Mouse (Mus musculus): ENCODE results near the gene Phrf1. TPM values are rescaled to one million over a fixed set of nuclear protein-coding genes. Genes with fewer than 3 reads are reported as not detected.

The Phrf1 gene
- polyA plus RNA-seq, 2 experiments from 2014 or later, result 45.3 to 54.8 TPM

DNA sequence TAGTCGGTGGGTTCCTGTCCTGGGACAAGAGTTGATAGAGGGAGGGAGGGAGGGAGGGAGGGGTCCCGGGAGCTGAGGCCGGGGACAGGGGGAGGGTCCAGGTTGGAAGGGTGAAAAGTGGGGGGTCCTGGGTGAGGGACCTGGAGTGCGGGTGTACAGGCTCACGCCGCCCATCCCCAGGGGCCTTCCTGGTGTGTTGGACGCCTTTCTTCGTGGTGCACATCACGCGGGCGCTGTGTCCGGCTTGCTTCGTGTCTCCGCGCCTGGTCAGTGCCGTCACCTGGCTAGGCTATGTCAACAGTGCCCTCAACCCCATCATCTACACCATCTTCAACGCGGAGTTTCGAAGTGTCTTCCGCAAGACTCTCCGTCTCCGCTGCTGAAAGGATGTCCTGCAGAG is 65.9 kb downstream of the Phrf1 start:
- ATAC-seq, result no peak

DNA sequence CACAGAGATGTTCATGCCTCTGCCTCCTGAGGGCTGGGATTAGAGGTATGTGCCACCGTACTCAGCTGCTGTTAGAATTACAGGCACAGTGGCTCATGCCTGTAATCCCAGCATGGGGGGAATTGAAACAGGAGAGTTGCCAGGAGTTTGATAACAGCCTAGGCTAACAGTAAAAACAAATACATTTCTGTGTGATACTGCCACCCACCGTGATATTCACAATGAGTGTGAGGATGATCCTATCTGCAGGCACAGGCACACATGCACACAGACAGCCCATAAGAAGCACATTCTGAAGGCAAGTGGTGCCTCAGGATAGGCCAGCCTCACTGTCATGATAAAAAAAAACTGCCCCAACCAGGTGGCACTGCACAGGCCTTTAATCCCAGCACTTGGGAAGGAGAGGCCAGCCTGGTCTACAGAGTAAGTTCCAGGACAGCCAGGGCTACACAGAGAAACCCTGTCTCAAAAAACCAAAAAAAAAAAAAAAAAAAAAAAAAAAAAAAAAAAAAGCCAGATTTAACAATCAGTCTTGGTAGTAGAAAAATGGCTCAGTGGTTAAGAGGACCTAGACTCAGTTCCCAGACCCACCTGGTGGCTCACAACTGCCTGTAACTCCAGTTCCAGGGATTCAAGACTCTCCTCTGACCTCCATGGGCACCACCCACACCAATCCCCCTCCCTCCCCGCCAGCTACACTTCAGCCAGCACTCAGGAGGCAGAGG is 69.5 kb downstream of the Phrf1 start:
- no peak for ATAC-seq

DNA sequence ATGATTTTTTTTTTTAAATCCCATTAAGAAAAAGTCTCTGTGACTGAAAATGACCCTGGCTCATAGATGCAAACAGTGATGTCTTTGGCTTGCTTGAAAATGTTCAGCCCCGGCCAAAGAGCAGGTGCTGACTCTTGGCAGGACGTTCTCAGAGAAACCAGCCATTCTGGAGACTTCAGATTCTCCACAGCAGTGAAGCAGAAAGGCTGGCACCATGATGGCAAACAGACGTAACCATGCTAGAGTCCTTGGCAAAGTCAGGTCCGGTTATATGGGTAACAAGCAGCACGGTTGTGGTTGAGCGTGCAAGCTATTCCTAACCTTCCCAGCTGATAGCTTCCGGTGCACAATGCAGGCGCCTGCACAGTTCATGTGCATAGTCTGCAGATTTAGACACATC is 70.6 kb downstream of the Phrf1 start:
- no peak for ATAC-seq

DNA sequence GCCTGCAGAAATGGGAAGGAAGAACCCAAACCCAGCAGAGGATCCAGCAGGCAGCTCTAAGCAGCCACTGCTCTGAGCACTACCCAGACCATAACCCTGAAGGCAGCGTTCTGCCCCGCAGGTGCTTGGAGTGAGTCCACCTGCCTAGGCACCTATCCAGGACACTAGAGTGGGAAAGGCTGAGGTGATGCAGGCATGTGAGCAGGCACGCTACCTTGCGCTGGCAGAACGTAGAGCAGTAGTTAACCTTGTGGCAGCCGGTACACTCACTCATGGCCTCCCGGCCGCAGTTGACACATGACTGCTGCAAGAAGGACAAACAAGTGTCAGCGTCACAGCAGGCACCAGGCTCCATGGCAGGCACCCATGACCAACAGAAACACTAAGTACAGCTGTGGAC is 72.8 kb downstream of the Phrf1 start:
- ATAC-seq, result no peak

DNA sequence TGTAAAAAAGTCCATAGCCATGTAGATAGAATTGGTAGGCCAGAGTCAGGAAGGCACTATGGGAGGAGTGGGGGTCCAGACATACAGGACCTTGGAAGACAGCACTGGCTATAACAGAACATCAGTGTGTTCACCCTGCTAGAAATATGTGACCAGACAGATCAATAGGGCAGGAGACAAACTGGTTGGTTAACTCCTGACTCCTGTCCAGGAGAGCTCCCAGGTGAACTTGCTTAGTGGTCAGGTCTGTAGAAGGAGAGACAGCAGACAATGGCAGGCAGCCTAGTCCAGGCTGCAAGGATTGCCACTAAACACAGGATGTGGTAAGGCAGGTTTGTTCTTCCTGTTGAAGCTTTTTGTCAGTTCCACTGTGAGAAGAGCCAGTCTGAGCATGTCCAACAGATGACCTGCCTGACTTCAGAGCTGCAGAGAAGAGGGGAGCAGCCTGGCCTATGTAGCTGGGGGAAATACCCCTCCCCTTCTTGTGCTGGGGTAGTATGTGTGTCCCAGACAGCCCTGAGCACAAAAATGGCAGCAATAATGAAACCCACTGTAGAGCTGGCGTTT is 74.2 kb downstream of the Phrf1 start:
- peak; percentile 93 for ATAC-seq

DNA sequence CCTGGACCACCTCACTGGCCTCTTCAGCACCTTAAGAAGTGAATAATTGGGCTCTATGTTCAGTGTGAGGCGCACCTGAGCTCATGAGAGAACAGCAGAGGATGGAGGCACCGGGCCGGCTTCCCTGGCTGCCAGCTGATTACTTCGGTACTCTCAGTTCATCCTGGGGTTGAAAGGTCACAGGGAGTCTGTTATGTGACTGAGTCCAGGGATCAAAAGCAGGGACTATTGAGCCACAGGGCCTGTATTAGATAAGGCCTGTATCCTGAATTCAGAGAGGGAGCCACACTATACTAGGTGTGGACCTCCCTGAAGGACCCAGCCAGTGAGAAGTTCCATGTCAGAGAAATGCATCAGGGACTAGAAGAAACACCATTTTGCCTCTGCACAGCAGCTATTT is 76.0 kb downstream of the Phrf1 start:
- ATAC-seq, result no peak

Other genes starting within 250 kb of the Phrf1 start
- gene Ifitm3, start 218.0 kb upstream of the Phrf1 start, polyA plus RNA-seq (2017; shearing (Covaris generic)), result 1 to 10 TPM; 2.9 to 4.4 TPM
- not detected for gene Ifitm6, start 210.9 kb upstream of the Phrf1 start, polyA plus RNA-seq (2017; shearing (Covaris generic))
- not detected for gene Gm17387, start 199.7 kb upstream of the Phrf1 start, polyA plus RNA-seq (2017; shearing (Covaris generic))
- 1 to 10 TPM; 6.6 to 7.8 TPM for gene B4galnt4, start 167.7 kb upstream of the Phrf1 start, polyA plus RNA-seq (2017; shearing (Covaris generic))
- gene Pkp3, start 150.6 kb upstream of the Phrf1 start, polyA plus RNA-seq (2017; shearing (Covaris generic)), result 100 to 1,000 TPM; 293 to 427 TPM
- 100 to 1,000 TPM; 202 to 308 TPM for gene Sigirr, start 128.2 kb upstream of the Phrf1 start, polyA plus RNA-seq (2017; shearing (Covaris generic))
- not detected for gene Ano9, start 111.0 kb upstream of the Phrf1 start, polyA plus RNA-seq (2017; shearing (Covaris generic))
- 10 to 100 TPM in 1 of 2 experiments, 1 to 10 TPM in 1; 6.7 to 10.1 TPM for gene Ptdss2, start 106.4 kb upstream of the Phrf1 start, polyA plus RNA-seq (2017; shearing (Covaris generic))
- 100 to 1,000 TPM; 121 to 188 TPM for gene Rnh1, start 55.9 kb upstream of the Phrf1 start, polyA plus RNA-seq (2017; shearing (Covaris generic))
- gene Hras, start 34.8 kb upstream of the Phrf1 start, polyA plus RNA-seq (2017; shearing (Covaris generic)), result 1 to 10 TPM; 3.8 to 4.3 TPM
- 1 to 10 TPM; 2.2 to 4.5 TPM for gene Lrrc56, start 34.6 kb upstream of the Phrf1 start, polyA plus RNA-seq (2017; shearing (Covaris generic))
- 1 to 10 TPM; 8.5 to 9.6 TPM for gene Lmntd2, start 14.7 kb upstream of the Phrf1 start, polyA plus RNA-seq (2017; shearing (Covaris generic))
- 10 to 100 TPM; 14.2 to 15.9 TPM for gene Rassf7, start 12.9 kb upstream of the Phrf1 start, polyA plus RNA-seq (2017; shearing (Covaris generic))
- gene Irf7, start 37.7 kb downstream of the Phrf1 start, polyA plus RNA-seq (2017; shearing (Covaris generic)), result 100 to 1,000 TPM; 119 to 231 TPM
- not detected for gene Cdhr5, start 48.0 kb downstream of the Phrf1 start, polyA plus RNA-seq (2017; shearing (Covaris generic))
- not detected for gene Sct, start 50.3 kb downstream of the Phrf1 start, polyA plus RNA-seq (2017; shearing (Covaris generic))
- not detected for gene Drd4, start 63.2 kb downstream of the Phrf1 start, polyA plus RNA-seq (2017; shearing (Covaris generic))
- gene Deaf1, start 98.9 kb downstream of the Phrf1 start, polyA plus RNA-seq (2017; shearing (Covaris generic)), result 10 to 100 TPM; 24.5 to 29.1 TPM
- 10 to 100 TPM; 28.5 to 52.5 TPM for gene Tmem80, start 99.0 kb downstream of the Phrf1 start, polyA plus RNA-seq (2017; shearing (Covaris generic))
- gene Eps8l2, start 110.1 kb downstream of the Phrf1 start, polyA plus RNA-seq (2017; shearing (Covaris generic)), result not detected
- gene Taldo1, start 163.4 kb downstream of the Phrf1 start, polyA plus RNA-seq (2017; shearing (Covaris generic)), result 100 to 1,000 TPM; 309 to 337 TPM
- 100 to 1,000 TPM; 106 to 109 TPM for gene Gatd1, start 185.4 kb downstream of the Phrf1 start, polyA plus RNA-seq (2017; shearing (Covaris generic))
- not detected for gene Cend1, start 200.7 kb downstream of the Phrf1 start, polyA plus RNA-seq (2017; shearing (Covaris generic))
- gene Slc25a22, start 209.1 kb downstream of the Phrf1 start, polyA plus RNA-seq (2017; shearing (Covaris generic)), result 10 to 100 TPM; 41.4 to 60.0 TPM
- 10 to 100 TPM in 1 of 2 experiments, 1 to 10 TPM in 1; 7.1 to 22.1 TPM for gene Pidd1, start 215.2 kb downstream of the Phrf1 start, polyA plus RNA-seq (2017; shearing (Covaris generic))
- 1,000 to 10,000 TPM; 2,718 to 3,399 TPM for gene Rplp2, start 218.6 kb downstream of the Phrf1 start, polyA plus RNA-seq (2017; shearing (Covaris generic))
- gene Pnpla2, start 226.4 kb downstream of the Phrf1 start, polyA plus RNA-seq (2017; shearing (Covaris generic)), result 10 to 100 TPM; 66.1 to 92.2 TPM
- not detected for gene Cracr2b, start 232.3 kb downstream of the Phrf1 start, polyA plus RNA-seq (2017; shearing (Covaris generic))
- 10 to 100 TPM in 1 of 2 experiments, 1 to 10 TPM in 1; 7.8 to 12.0 TPM for gene Cd151, start 238.6 kb downstream of the Phrf1 start, polyA plus RNA-seq (2017; shearing (Covaris generic))
- gene Polr2l, start 246.3 kb downstream of the Phrf1 start, polyA plus RNA-seq (2017; shearing (Covaris generic)), result 10 to 100 TPM; 19.4 to 20.8 TPM
- gene Tspan4, start 246.5 kb downstream of the Phrf1 start, polyA plus RNA-seq (2017; shearing (Covaris generic)), result 1 to 10 TPM; 1.3 to 1.5 TPM

Data from CD4-positive, CD25-positive, alpha-beta regulatory T cell, adult 4 months (primary cell).